Mouse (Mus musculus) B cell, adult 2 months (primary cell): ENCODE measurements at regions not wholly inside any gene's neighbourhood (a gene's known extent, or its start where the extent isn't known, plus 50 kb on each side); places are given as distances from the start of the nearest gene placed in this dataset.
"Not testable (repeated sequence)": the region's sequence is repeated elsewhere in the genome, so short reads cannot be mapped to it uniquely, and the experiment has no call there.

Experiments used
- DNase-seq, 2 experiments: peaks; one replicate each; pipeline ENCODE4 v3.0.0; 2022

GRCm38 (mm10) chr14:18511094-18511493 lies 179.4 kb upstream of the Ube2e1 start:
- DNase-seq = no peak

- DNase-seq = no peak
Measured at GRCm38 (mm10) chr14:18508359-18508647, 176.6 kb upstream of the Ube2e1 start.

- no peak for DNase-seq
Measured at GRCm38 (mm10) chr14:18507582-18508358, 176.1 kb upstream of the Ube2e1 start.

- no peak for DNase-seq
Measured at GRCm38 (mm10) chr14:18506168-18506567, 174.5 kb upstream of the Ube2e1 start.

GRCm38 (mm10) chr14:18500249-18500832 lies 168.7 kb upstream of the Ube2e1 start:
- no peak for DNase-seq

GRCm38 (mm10) chr14:18494048-18494447 lies 162.4 kb upstream of the Ube2e1 start:
- DNase-seq = no peak

- no peak for DNase-seq
Measured at GRCm38 (mm10) chr14:18486132-18486800, 154.6 kb upstream of the Ube2e1 start.

- no peak for DNase-seq
Measured at GRCm38 (mm10) chr14:18485526-18485925, 153.9 kb upstream of the Ube2e1 start.

GRCm38 (mm10) chr14:18476795-18477320 lies 145.2 kb upstream of the Ube2e1 start:
- DNase-seq = no peak

GRCm38 (mm10) chr14:18468611-18469010 lies 137.0 kb upstream of the Ube2e1 start:
- DNase-seq = no peak

- not testable (repeated sequence) for DNase-seq
Measured at GRCm38 (mm10) chr14:18466864-18467263, 135.2 kb upstream of the Ube2e1 start.

- not testable (repeated sequence) for DNase-seq
Measured at GRCm38 (mm10) chr14:18464199-18464598, 132.5 kb upstream of the Ube2e1 start.

GRCm38 (mm10) chr14:18463230-18463873 lies 131.7 kb upstream of the Ube2e1 start:
- DNase-seq = no peak

- DNase-seq = no peak
Measured at GRCm38 (mm10) chr14:18462381-18462780, 130.7 kb upstream of the Ube2e1 start.

GRCm38 (mm10) chr14:18448666-18449065 lies 117.0 kb upstream of the Ube2e1 start:
- no peak for DNase-seq

GRCm38 (mm10) chr14:18444492-18444891 lies 112.8 kb upstream of the Ube2e1 start:
- no peak for DNase-seq

GRCm38 (mm10) chr14:18428968-18429367 lies 97.3 kb upstream of the Ube2e1 start:
- not testable (repeated sequence) for DNase-seq

GRCm38 (mm10) chr14:18425887-18426286 lies 94.2 kb upstream of the Ube2e1 start:
- no peak for DNase-seq

- DNase-seq = no peak
Measured at GRCm38 (mm10) chr14:18416839-18417238, 85.2 kb upstream of the Ube2e1 start.

- no peak for DNase-seq
Measured at GRCm38 (mm10) chr14:18416319-18416718, 84.7 kb upstream of the Ube2e1 start.

- DNase-seq = no peak
Measured at GRCm38 (mm10) chr14:18398953-18399352, 67.3 kb upstream of the Ube2e1 start.

- DNase-seq = no peak
Measured at GRCm38 (mm10) chr14:18396206-18396764, 64.6 kb upstream of the Ube2e1 start.
